Mouse (Mus musculus): Measurements from ENCODE around the gene Rpl3l. TPM values are rescaled to one million over a fixed set of nuclear protein-coding genes. Genes with fewer than 3 reads are reported as not detected.

Gene Rpl3l
- polyA plus RNA-seq, 1 experiment from 2014 or later, result not detected

Other genes with a start within 250 kb of the Rpl3l start
- 27.8 and 37.7 TPM in 2 replicates for gene Mlst8, start 248.7 kb upstream of the Rpl3l start, polyA plus RNA-seq (2014; fragmentation: Nextera tagmentation; extraction: Ambion mirVana)
- gene Caskin1, start 239.2 kb upstream of the Rpl3l start, polyA plus RNA-seq (2014; fragmentation: Nextera tagmentation; extraction: Ambion mirVana), result 6.4 and 9.2 TPM in 2 replicates
- gene Traf7, start 199.9 kb upstream of the Rpl3l start, polyA plus RNA-seq (2014; fragmentation: Nextera tagmentation; extraction: Ambion mirVana), result 65.8 and 71.1 TPM in 2 replicates
- gene Rab26, start 193.6 kb upstream of the Rpl3l start, polyA plus RNA-seq (2014; fragmentation: Nextera tagmentation; extraction: Ambion mirVana), result 1.8 and 2.8 TPM in 2 replicates
- gene Pkd1, start 178.0 kb upstream of the Rpl3l start, polyA plus RNA-seq (2014; fragmentation: Nextera tagmentation; extraction: Ambion mirVana), result 16.0 and 22.2 TPM in 2 replicates
- 46.5 and 53.6 TPM in 2 replicates for gene Tsc2, start 95.2 kb upstream of the Rpl3l start, polyA plus RNA-seq (2014; fragmentation: Nextera tagmentation; extraction: Ambion mirVana)
- 12.0 and 16.2 TPM in 2 replicates for gene Nthl1, start 95.1 kb upstream of the Rpl3l start, polyA plus RNA-seq (2014; fragmentation: Nextera tagmentation; extraction: Ambion mirVana)
- 36.0 and 36.3 TPM in 2 replicates for gene Slc9a3r2, start 77.5 kb upstream of the Rpl3l start, polyA plus RNA-seq (2014; fragmentation: Nextera tagmentation; extraction: Ambion mirVana)
- not detected in 2 replicates for gene Npw, start 69.4 kb upstream of the Rpl3l start, polyA plus RNA-seq (2014; fragmentation: Nextera tagmentation; extraction: Ambion mirVana)
- gene Zfp598, start 58.1 kb upstream of the Rpl3l start, polyA plus RNA-seq (2014; fragmentation: Nextera tagmentation; extraction: Ambion mirVana), result 24.7 and 24.8 TPM in 2 replicates
- 11.9 and 12.1 TPM in 2 replicates for gene Syngr3, start 37.9 kb upstream of the Rpl3l start, polyA plus RNA-seq (2014; fragmentation: Nextera tagmentation; extraction: Ambion mirVana)
- gene Gfer, start 31.7 kb upstream of the Rpl3l start, polyA plus RNA-seq (2014; fragmentation: Nextera tagmentation; extraction: Ambion mirVana), result 44.3 and 47.5 TPM in 2 replicates
- 1.5 and 1.7 TPM in 2 replicates for gene Noxo1, start 31.6 kb upstream of the Rpl3l start, polyA plus RNA-seq (2014; fragmentation: Nextera tagmentation; extraction: Ambion mirVana)
- gene Tbl3, start 20.2 kb upstream of the Rpl3l start, polyA plus RNA-seq (2014; fragmentation: Nextera tagmentation; extraction: Ambion mirVana), result 83.7 and 101 TPM in 2 replicates
- not detected in 2 replicates for gene Rnf151, start 9.8 kb upstream of the Rpl3l start, polyA plus RNA-seq (2014; fragmentation: Nextera tagmentation; extraction: Ambion mirVana)
- gene Rps2, start 9.7 kb upstream of the Rpl3l start, polyA plus RNA-seq (2014; fragmentation: Nextera tagmentation; extraction: Ambion mirVana), result 1,264 and 1,299 TPM in 2 replicates
- 198 and 223 TPM in 2 replicates for gene Ndufb10, start 3.3 kb upstream of the Rpl3l start, polyA plus RNA-seq (2014; fragmentation: Nextera tagmentation; extraction: Ambion mirVana)
- gene Msrb1, start 8.8 kb downstream of the Rpl3l start, polyA plus RNA-seq (2014; fragmentation: Nextera tagmentation; extraction: Ambion mirVana), result 21.1 and 22.8 TPM in 2 replicates
- 1.5 and 2.3 TPM in 2 replicates for gene Hs3st6, start 25.2 kb downstream of the Rpl3l start, polyA plus RNA-seq (2014; fragmentation: Nextera tagmentation; extraction: Ambion mirVana)
- not detected in 2 replicates for gene Meiob, start 76.5 kb downstream of the Rpl3l start, polyA plus RNA-seq (2014; fragmentation: Nextera tagmentation; extraction: Ambion mirVana)
- 31.5 and 32.0 TPM in 2 replicates for gene Hagh, start 112.3 kb downstream of the Rpl3l start, polyA plus RNA-seq (2014; fragmentation: Nextera tagmentation; extraction: Ambion mirVana)
- 18.4 and 23.5 TPM in 2 replicates for gene Fahd1, start 122.5 kb downstream of the Rpl3l start, polyA plus RNA-seq (2014; fragmentation: Nextera tagmentation; extraction: Ambion mirVana)
- gene Igfals, start 138.2 kb downstream of the Rpl3l start, polyA plus RNA-seq (2014; fragmentation: Nextera tagmentation; extraction: Ambion mirVana), result 0.12 and 0.40 TPM in 2 replicates
- 77.6 and 84.2 TPM in 2 replicates for gene Nubp2, start 158.5 kb downstream of the Rpl3l start, polyA plus RNA-seq (2014; fragmentation: Nextera tagmentation; extraction: Ambion mirVana)
- gene Spsb3, start 158.8 kb downstream of the Rpl3l start, polyA plus RNA-seq (2014; fragmentation: Nextera tagmentation; extraction: Ambion mirVana), result 43.4 and 46.5 TPM in 2 replicates
- 22.7 and 24.2 TPM in 2 replicates for gene Eme2, start 167.3 kb downstream of the Rpl3l start, polyA plus RNA-seq (2014; fragmentation: Nextera tagmentation; extraction: Ambion mirVana)
- gene Mrps34, start 167.3 kb downstream of the Rpl3l start, polyA plus RNA-seq (2014; fragmentation: Nextera tagmentation; extraction: Ambion mirVana), result 70.5 and 73.3 TPM in 2 replicates
- gene Nme3, start 168.7 kb downstream of the Rpl3l start, polyA plus RNA-seq (2014; fragmentation: Nextera tagmentation; extraction: Ambion mirVana), result 45.9 and 49.7 TPM in 2 replicates
- 39.1 and 50.9 TPM in 2 replicates for gene Mapk8ip3, start 209.2 kb downstream of the Rpl3l start, polyA plus RNA-seq (2014; fragmentation: Nextera tagmentation; extraction: Ambion mirVana)
- gene Jpt2, start 232.9 kb downstream of the Rpl3l start, polyA plus RNA-seq (2014; fragmentation: Nextera tagmentation; extraction: Ambion mirVana), result 214 and 237 TPM in 2 replicates

All from hindbrain, embryonic 11.5 days (tissue).